Mouse (Mus musculus): ENCODE measurements at regions not wholly inside any gene's neighbourhood (a gene's known extent, or its start where the extent isn't known, plus 50 kb on each side); places are given as distances from the start of the nearest gene placed in this dataset.

DNA sequence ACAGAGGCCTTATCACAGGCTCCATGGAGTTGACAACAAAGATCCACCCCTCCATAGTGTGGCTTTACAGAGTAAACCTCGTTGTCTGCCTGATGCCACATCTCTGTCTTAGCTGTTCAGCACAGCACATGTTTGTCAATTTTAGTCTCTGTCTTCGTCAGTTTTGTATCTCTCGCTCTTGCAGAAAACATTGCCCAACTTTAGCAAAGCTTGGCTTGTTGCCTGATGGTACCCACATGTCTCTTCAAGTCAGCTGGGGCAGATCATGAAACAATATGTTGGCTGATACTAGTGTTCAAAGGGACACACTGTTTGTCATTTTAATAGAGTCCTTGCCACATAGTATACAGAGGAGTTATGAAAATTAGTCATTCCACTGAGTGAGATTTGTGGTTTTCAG lies 152.7 kb upstream of the Slc22a23 start:
- TF ChIP-seq TAL1 (conservative IDR thresholded peaks at IDR 0.05; ENCODE audit: low read depth, low read length) (no peak), GATA2 (IDR thresholded peaks at IDR 0.05; ENCODE audit: borderline replicate concordance, low read depth, low read length) (no peak), POLR2AphosphoS5 (IDR thresholded peaks at IDR 0.05; ENCODE audit: insufficient replicate concordance, low read depth, low read length) (no peak), CTCF (IDR thresholded peaks at IDR 0.05; ENCODE audit: low read depth, low read length) (no peak), GATA1 (IDR thresholded peaks at IDR 0.05; ENCODE audit: borderline replicate concordance, low read length) (no peak)
- Histone ChIP-seq H3K4me3 (ENCODE audit: low read depth, low read length) (no peak overlapping the region), H3K27me3 (ENCODE audit: insufficient read depth, low read length) (peaks cover 2% of the 10 kb centered on the region; the same call in 1 of the 2 replicates), H3K4me1 (ENCODE audit: insufficient read depth, low read depth, low read length) (no peaks in the 10 kb centered on the region), H3K36me3 (replicated peaks) (no peaks in the 10 kb centered on the region), H3K9me3 (replicated peaks) (no peaks in the 10 kb centered on the region)
- no peak for ATAC-seq (ENCODE audit: extremely low read depth, insufficient number of reproducible peaks, low FRiP score, poor library complexity, severe bottlenecking)
- no peak for DNase-seq (ENCODE audit: low spot score)

DNA sequence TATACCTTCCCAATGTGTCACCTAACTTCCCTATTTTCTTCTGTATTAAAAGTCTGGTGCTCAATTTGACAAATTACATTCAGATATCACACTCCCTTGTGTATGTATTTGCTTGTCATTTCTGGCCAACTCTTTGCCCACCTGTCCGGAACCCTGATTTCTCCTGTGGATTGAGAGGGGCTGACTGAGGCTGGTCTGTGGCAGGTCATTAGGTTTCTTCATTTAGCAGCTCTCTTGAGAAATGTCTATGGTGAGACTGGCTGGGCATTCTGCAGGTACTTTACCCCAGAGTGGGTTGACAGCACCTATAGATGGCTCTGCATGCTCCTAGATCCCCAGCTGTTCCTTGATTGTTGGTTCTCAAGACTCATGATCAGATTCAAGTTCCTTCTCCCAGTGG lies 139.8 kb upstream of the Slc22a23 start:
- Histone ChIP-seq H3K4me3 (ENCODE audit: low read depth, low read length) (no peak overlapping the region), H3K9me3 (replicated peaks) (no peaks in the 10 kb centered on the region), H3K27me3 (ENCODE audit: insufficient read depth, low read length) (peaks cover 3% of the 10 kb centered on the region; the same call in 1 of the 2 replicates), H3K36me3 (replicated peaks) (no peaks in the 10 kb centered on the region), H3K4me1 (ENCODE audit: insufficient read depth, low read depth, low read length) (no peaks in the 10 kb centered on the region)
- TF ChIP-seq TAL1 (conservative IDR thresholded peaks at IDR 0.05; ENCODE audit: low read depth, low read length): no peak
- no peak for TF ChIP-seq GATA2 (IDR thresholded peaks at IDR 0.05; ENCODE audit: borderline replicate concordance, low read depth, low read length)
- no peak for TF ChIP-seq CTCF (IDR thresholded peaks at IDR 0.05; ENCODE audit: low read depth, low read length)
- TF ChIP-seq GATA1 (IDR thresholded peaks at IDR 0.05; ENCODE audit: borderline replicate concordance, low read length): no peak
- no peak for TF ChIP-seq POLR2AphosphoS5 (IDR thresholded peaks at IDR 0.05; ENCODE audit: insufficient replicate concordance, low read depth, low read length)
- ATAC-seq (ENCODE audit: extremely low read depth, insufficient number of reproducible peaks, low FRiP score, poor library complexity, severe bottlenecking): no peak
- no peak for DNase-seq (ENCODE audit: low spot score)

DNA sequence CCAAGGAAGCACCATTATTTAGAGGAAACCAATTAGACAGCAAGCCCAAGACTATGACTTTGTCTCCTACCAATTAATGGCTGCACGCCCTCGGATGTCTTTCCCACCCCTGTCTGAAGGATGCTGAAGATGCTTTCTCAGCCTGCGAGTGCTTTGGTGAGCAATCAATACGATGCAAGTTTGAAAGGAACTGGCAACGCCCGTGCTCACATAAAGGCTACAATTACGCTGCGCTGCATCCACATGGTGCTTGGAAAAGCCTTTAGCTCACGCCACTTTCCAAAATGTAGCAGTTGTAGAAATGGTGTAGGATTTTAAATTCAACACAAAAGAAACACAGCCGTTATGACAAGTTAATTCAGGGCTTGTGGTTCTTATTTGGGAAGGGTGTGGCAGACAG lies 136.5 kb upstream of the Slc22a23 start:
- H3K27me3 ChIP-seq (ENCODE audit: insufficient read depth, low read length): 0 out of 2 replicates have a peak, but pooled peaks cover 4% of the 10 kb centered on the region
- no peak overlapping the region for H3K4me3 ChIP-seq (ENCODE audit: low read depth, low read length)
- TF ChIP-seq TAL1 (conservative IDR thresholded peaks at IDR 0.05; ENCODE audit: low read depth, low read length) (no peak), GATA2 (IDR thresholded peaks at IDR 0.05; ENCODE audit: borderline replicate concordance, low read depth, low read length) (no peak), GATA1 (IDR thresholded peaks at IDR 0.05; ENCODE audit: borderline replicate concordance, low read length) (no peak)
- H3K36me3 ChIP-seq (replicated peaks): no peaks in the 10 kb centered on the region
- ATAC-seq (ENCODE audit: extremely low read depth, insufficient number of reproducible peaks, low FRiP score, poor library complexity, severe bottlenecking): no peak
- no peaks in the 10 kb centered on the region for H3K9me3 ChIP-seq (replicated peaks)
- no peaks in the 10 kb centered on the region for H3K4me1 ChIP-seq (ENCODE audit: insufficient read depth, low read depth, low read length)
- DNase-seq (ENCODE audit: low spot score): no peak

DNA sequence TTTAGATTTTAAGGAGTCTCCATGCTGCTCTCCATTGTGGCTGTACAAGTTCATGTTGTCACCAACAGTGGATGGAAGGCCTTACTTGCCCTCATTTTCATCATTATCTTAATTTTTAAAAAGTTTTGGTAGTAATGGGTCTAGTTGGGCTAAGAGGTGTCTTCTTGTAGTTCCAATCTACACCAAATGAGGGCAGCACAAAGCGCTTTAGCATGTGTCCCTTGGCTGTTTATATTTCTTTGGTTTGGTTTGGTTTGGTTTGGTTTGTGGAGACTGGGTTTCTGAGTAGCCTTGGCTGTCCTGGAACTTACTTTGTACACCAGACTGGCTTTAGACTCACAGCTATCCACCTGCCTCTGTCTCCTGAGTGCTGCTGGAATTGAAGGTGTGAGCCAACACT lies 125.4 kb upstream of the Slc22a23 start:
- no peak overlapping the region for H3K4me3 ChIP-seq (ENCODE audit: low read depth, low read length)
- H3K27me3 ChIP-seq (ENCODE audit: insufficient read depth, low read length): peaks cover 3% of the 10 kb centered on the region; the same call in 1 of the 2 replicates
- ATAC-seq (ENCODE audit: extremely low read depth, insufficient number of reproducible peaks, low FRiP score, poor library complexity, severe bottlenecking) (no peak), DNase-seq (ENCODE audit: low spot score) (no peak)
- H3K4me1 ChIP-seq (ENCODE audit: insufficient read depth, low read depth, low read length): no peaks in the 10 kb centered on the region
- H3K9me3 ChIP-seq (replicated peaks): no peaks in the 10 kb centered on the region
- TF ChIP-seq GATA2 (IDR thresholded peaks at IDR 0.05; ENCODE audit: borderline replicate concordance, low read depth, low read length): no peak
- no peak; the same call in 1 of the 2 replicates for TF ChIP-seq CTCF (IDR thresholded peaks at IDR 0.05; ENCODE audit: low read depth, low read length)
- TF ChIP-seq TAL1 (conservative IDR thresholded peaks at IDR 0.05; ENCODE audit: low read depth, low read length): no peak
- TF ChIP-seq POLR2AphosphoS5 (IDR thresholded peaks at IDR 0.05; ENCODE audit: insufficient replicate concordance, low read depth, low read length): no peak
- TF ChIP-seq GATA1 (IDR thresholded peaks at IDR 0.05; ENCODE audit: borderline replicate concordance, low read length): no peak
- H3K36me3 ChIP-seq (replicated peaks): no peaks in the 10 kb centered on the region

DNA sequence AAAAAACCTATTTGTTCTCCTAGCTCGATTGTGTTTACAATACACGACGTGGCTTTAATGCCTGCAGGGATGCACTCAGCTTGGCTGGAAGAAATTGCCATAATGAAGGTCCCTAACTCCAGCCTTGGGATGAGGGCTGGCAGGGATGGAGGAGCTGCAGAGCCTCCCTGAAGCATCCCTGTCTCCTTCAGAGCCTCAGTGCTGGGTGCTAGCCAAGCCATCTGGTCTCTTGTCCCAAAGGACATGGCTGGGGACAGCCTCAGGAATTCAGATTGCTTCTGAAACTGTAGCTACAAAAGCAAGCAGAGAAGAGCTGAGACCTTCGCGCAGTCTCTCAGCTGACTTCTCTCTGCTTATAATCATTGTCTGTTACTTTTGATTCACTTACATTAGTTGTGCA lies 124.6 kb upstream of the Slc22a23 start:
- H3K36me3 ChIP-seq (replicated peaks): no peaks in the 10 kb centered on the region
- ATAC-seq (ENCODE audit: extremely low read depth, insufficient number of reproducible peaks, low FRiP score, poor library complexity, severe bottlenecking) (no peak), DNase-seq (ENCODE audit: low spot score) (no peak)
- no peaks in the 10 kb centered on the region for H3K4me1 ChIP-seq (ENCODE audit: insufficient read depth, low read depth, low read length)
- no peak overlapping the region for H3K4me3 ChIP-seq (ENCODE audit: low read depth, low read length)
- TF ChIP-seq GATA2 (IDR thresholded peaks at IDR 0.05; ENCODE audit: borderline replicate concordance, low read depth, low read length): no peak
- H3K9me3 ChIP-seq (replicated peaks): no peaks in the 10 kb centered on the region
- H3K27me3 ChIP-seq (ENCODE audit: insufficient read depth, low read length): peaks cover 3% of the 10 kb centered on the region; the same call in 1 of the 2 replicates

GRCm38 (mm10) chr13:34468132-34468748 lies 123.3 kb upstream of the Slc22a23 start:
- DNase-seq (ENCODE audit: low spot score): no peak
- no peaks in the 10 kb centered on the region for H3K36me3 ChIP-seq (replicated peaks)
- peaks cover 6% of the 10 kb centered on the region; the same call in 1 of the 2 replicates for H3K27me3 ChIP-seq (ENCODE audit: insufficient read depth, low read length)
- H3K4me1 ChIP-seq (ENCODE audit: insufficient read depth, low read depth, low read length): no peaks in the 10 kb centered on the region
- no peak for ATAC-seq (ENCODE audit: extremely low read depth, insufficient number of reproducible peaks, low FRiP score, poor library complexity, severe bottlenecking)
- H3K9me3 ChIP-seq (replicated peaks): no peaks in the 10 kb centered on the region
- TF ChIP-seq GATA1 (IDR thresholded peaks at IDR 0.05; ENCODE audit: borderline replicate concordance, low read length) (no peak), CTCF (IDR thresholded peaks at IDR 0.05; ENCODE audit: low read depth, low read length) (no peak), GATA2 (IDR thresholded peaks at IDR 0.05; ENCODE audit: borderline replicate concordance, low read depth, low read length) (no peak), POLR2AphosphoS5 (IDR thresholded peaks at IDR 0.05; ENCODE audit: insufficient replicate concordance, low read depth, low read length) (no peak), TAL1 (conservative IDR thresholded peaks at IDR 0.05; ENCODE audit: low read depth, low read length) (no peak)
- no peak overlapping the region for H3K4me3 ChIP-seq (ENCODE audit: low read depth, low read length)
